Mouse (Mus musculus) cerebellum, adult 2 months (tissue): ENCODE data around the gene Spop.

Source experiments
- CTCF ChIP-seq: fragments of 200-500 bp; IDR thresholded peaks from 2 replicates; pipeline ENCODE4 v1.5.1; 2011; ENCODE audit warnings: low read depth, mild to moderate bottlenecking, control low read depth, low read length, moderate library complexity, borderline replicate concordance; ENCODE audit not compliant: insufficient read depth
- POLR2A ChIP-seq: fragments of 200-500 bp; IDR thresholded peaks from 2 replicates; pipeline ENCODE4 v1.6.1; 2011; ENCODE audit warnings: low read length, control low read depth, borderline replicate concordance; ENCODE audit not compliant: insufficient read depth

DNA sequence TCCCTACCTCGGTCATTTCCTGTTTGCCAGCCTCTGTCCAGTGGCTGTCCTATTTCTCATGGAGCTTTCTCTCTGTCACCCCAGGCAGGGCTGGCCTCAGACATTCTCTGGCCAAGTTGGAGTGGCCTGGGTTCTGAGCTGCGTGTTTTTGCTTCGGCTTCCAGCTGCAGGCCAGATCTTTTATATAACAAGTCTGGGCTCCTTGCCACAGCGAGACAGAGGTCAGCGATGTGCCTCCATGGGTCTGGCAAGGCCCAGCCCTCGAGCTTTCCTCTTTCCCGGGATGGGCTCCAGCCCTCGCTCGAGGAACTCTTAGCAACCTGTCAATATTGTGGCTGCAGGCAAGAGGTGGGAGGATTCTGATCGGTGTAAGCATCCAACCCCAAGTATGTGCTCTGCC lies 48.3 kb upstream of the Spop start:
- TF ChIP-seq CTCF, result no peak
- TF ChIP-seq POLR2A, result no peak
